Mouse (Mus musculus) left cerebral cortex, postnatal 36 days (tissue): Measurements from ENCODE around the gene Oas1a. TPM values are rescaled to one million over a fixed set of nuclear protein-coding genes. Genes with fewer than 3 reads are reported as not detected.
"Not testable (repeated sequence)": the region's sequence is repeated elsewhere in the genome, so short reads cannot be mapped to it uniquely, and the experiment has no call there.

ENCODE experiments used
- DNase-seq, 2 experiments: peaks; one replicate each; pipeline ENCODE4 v3.0.0; 2021 to 2022; ENCODE audit warnings: low spot score in 2 of 2, mixed read lengths in 1 of 2
- intact Hi-C: fragments of 180-260 bp; cut with DNase I; formaldehyde crosslinking; loops from one replicate; pipeline ENCODE4 v1.15.1; 2025
- total RNA-seq, 2 experiments: library from RNA; stranded (reverse); gene quantifications; 2 replicates each; pipeline ENCODE4 v1.2.3; 2021

Oas1a gene
- total RNA-seq, 2 experiments from 2014 or later = 0.17 TPM; not detected in 1

DNA sequence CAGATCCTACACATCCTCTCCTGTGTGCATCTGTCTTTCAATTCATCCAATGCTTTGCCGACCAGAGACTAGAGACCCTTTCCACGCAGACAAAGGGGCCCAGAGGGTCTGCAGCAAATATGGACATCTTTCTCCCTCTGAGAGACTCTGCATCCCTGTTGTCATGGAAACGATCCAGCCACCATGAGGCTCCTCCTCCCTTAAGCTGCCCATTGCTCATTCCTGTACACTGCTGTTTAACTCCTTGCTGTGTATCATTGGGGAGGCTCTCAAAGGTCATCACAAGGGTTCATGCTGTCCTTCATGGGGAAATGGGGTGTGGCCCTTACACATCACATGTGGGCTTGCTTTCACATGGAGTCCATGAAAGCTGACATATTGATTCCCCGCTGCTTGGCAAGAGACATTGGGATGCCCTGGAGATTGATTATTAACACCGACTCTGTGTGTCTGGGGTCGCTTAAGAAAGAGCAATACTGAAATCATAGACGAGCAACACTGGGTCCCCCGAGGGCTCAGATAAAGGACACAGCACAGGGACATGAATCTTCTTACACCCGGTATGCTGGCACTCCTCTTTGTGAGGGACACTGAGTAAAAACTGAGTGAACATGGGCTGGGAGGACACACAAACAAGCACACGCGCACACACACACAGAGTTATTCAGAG lies 12.0 kb downstream of the Oas1a start:
- no peak for DNase-seq
- intact Hi-C loops = no loop called here

DNA sequence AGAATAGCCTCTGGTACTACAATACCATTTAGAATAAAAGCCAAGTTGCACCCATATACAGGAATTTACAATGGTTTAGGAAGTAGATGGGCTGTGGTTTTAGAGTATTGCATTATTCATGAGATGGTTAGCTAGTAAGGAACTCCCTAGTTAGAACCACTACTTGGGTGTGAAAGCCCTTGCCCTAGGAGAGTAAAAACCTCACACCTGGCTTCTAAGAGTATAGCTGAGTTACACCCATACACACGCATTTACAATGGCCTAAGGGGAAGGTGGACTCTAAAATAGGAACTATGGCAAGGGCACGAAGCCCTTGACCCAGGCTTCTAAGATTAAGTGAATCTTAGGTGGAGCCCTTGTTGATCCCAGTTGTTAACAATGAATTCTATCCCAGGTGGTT lies 12.6 kb downstream of the Oas1a start:
- intact Hi-C loops, DNase-seq: not testable (repeated sequence)

GRCm38 (mm10) chr5:120893866-120894265 lies 13.5 kb downstream of the Oas1a start:
- DNase-seq, intact Hi-C loops: not testable (repeated sequence)

- intact Hi-C loops = loop anchor here (1.0 kb wide), 1 partner anchor 107 kb away; no protein-coding TSS in a partner anchor
- no peak for DNase-seq
Observed at GRCm38 (mm10) chr5:120892243-120892660, 15.1 kb downstream of the Oas1a start.

DNA sequence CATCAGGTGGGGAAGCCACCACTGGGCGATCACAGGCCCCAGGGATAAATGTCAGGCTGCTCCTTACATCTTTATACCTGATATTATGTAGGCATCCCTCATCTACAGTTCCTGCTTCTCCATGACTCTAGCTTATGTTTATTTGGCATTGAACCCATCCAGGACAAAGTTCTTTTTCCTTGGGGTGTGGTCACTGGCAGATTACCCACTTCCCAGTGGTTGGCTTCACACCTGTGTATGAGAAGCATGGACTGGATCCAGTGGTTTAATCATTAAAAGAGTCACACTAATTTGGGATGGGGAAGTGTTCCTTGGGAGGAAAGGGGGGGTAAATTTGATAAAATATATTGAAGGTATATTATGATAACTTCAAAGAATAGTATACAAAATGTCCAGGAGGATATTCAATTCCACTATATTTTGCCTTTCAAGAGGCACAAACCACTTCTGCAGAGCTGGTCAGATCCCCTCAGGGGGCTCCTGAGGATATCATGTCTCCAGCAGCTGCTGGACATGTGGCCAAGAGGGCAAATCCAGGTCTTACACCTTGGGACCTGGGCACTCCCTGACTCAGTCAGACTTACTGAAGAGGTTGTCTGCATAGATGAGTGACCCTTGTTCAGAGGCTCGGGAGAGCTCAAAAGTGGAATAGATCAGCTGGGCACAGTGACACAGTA lies 15.6 kb downstream of the Oas1a start:
- intact Hi-C loops = loop anchor here (1.0 kb wide), 1 partner anchor 106 kb away; no protein-coding TSS in a partner anchor
- not testable (repeated sequence) for DNase-seq

DNA sequence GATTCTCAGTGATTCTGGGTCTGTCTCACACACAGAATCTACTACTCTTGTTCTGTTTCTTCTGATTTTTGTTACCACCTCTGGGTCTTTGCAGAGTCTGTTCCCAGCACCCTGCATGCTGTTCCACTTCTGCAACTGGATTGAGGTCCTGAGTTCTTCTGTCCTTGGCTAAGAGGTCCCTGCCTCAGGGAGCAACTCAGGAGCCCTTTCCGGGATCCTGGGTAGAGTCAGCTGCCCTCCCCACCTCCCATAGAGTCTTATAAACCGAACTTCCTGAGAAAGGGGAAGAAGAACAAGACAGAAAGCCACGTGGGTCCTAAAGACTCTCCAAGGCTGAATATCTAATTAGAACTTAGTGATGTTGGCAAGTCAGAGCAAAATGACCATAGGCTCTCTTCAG lies 16.3 kb downstream of the Oas1a start:
- DNase-seq = no peak
- intact Hi-C loops = no loop called here

GRCm38 (mm10) chr5:120890026-120890425 lies 17.3 kb downstream of the Oas1a start:
- no peak for DNase-seq
- intact Hi-C loops = no loop called here

DNA sequence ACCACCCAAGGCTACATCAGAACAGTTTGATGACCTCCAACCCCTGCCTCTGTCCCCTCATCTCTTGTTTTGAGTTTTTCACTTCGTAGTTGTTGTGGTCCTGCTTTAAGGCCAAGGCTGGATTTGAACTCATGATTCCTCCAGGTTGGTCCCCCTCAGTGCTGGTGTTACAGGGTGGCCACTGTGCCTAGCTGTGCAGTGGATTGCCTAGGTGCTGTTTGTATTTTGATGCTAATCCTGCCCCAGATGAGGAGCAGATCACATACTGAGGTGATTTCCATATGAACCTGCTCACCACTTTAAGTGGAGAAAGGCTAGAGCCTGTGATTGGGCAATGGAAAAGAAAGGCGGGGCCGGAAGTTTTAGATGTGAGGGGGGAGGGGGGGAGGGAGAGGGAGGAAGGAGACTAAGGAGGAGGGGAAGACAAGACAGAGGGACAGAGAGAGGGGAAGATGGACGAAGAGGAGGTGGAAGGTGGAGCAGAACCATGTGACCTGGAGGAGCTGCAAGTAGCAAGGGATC lies 19.0 kb downstream of the Oas1a start:
- DNase-seq, intact Hi-C loops: not testable (repeated sequence)

DNA sequence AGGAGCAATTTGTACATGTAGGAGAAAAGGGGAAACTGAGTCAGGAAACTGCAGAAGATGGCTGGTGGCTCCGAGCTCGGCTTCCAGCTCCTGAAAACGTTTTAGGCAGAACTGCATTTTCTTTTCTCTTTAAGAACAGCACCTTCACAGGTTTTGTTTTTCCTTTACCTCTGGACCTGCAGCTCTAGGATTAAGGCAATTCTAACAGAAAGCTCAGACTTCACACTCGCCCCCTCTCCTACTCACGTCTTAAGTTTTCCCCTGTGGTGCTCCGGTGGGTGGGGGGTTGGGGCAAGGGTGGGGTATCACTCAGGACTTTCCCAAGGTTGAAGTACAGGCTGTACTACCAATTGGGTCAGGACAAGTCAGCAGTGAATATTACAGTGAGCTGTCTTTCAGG lies 19.5 kb downstream of the Oas1a start:
- no peak for DNase-seq
- intact Hi-C loops = no loop called here

DNA sequence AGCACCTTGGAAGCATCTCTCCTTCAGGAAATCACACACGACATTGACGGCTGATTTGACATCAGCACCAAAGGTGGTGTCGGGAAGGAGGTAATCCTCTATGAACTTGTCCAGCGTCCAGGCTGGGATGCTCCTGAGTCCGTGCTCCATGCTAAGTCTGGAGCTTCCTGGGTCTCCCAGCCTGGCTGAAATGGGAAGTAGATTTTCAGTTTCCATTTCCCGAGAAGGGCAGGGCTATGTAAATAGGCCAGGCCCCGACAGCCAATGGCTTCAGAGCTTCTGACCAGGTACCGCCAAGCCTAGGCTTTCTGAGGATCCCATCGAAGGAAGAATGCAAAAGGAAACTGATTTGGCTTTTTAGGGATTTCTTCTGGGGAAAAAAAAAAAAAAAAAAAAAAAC lies 19.9 kb downstream of the Oas1a start, which contains the start of gene Oas1g:
Gene Oas1g (minus strand): TSS at position 201 of the 400 bp plus-strand sequence.
- intact Hi-C loops, DNase-seq: not testable (repeated sequence)

GRCm38 (mm10) chr5:120881681-120882080 lies 25.6 kb downstream of the Oas1a start:
- DNase-seq, intact Hi-C loops: not testable (repeated sequence)

DNA sequence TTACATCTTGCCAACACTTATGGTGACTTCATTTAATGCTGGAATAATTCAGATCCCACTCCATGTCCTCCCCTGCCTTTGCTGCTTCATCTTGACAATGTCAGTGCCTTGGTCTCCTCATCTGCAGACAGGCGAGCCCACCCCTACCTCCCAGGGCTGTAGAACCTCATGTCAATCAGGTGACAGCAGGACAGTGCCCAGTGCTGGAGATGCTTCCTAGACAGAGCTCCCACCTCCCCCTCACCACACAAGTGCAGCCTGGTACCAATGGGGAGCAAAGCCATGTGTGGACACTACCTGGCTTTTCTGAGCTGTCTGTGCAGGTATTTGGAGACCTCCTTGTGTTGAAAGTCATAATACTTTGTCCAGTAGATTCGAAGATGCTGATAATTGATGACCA lies 28.5 kb downstream of the Oas1a start:
- intact Hi-C loops = not testable (repeated sequence)

DNA sequence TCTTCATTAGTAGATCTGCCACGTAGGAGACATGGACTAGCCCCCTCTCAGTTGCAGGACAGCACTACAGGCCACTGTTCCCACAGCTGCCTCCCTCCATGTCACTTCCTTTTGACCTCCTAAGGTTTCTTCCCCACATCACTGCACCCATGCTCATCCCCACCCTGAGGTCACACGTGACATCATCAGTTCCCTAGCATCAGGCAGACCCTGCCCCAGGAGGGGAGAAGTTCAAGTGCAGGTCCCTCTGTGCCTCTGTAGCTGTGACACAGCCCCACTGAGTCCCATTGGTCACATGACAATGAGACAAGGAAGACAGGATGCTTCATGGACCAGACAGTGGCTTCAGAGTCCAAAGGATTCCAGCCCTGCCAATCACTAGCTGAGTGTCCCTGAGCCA lies 29.9 kb downstream of the Oas1a start:
- DNase-seq, intact Hi-C loops: not testable (repeated sequence)

More for the DNA sequence above, 28.5 kb downstream of the Oas1a start:
- DNase-seq = not testable (repeated sequence)

DNA sequence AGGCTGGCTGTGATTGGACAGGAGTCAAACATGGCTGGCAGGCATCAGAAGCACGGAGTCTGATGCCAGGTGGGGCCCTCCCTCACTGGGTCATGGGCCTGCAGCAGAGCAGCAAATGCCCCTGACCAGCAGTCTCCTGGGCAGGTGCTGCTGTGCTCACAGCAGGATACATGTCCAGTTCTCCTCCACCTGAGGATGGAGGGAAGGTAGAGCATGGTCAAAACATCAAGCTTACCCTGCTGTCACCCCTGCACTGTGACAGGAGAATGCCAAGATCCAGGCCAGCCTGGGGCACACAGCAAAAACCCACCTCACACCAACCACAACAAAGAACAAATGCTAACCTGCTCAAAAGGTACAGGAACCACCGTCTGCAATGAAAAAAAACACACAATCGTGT lies 30.5 kb downstream of the Oas1a start:
- intact Hi-C loops, DNase-seq: not testable (repeated sequence)

GRCm38 (mm10) chr5:120871469-120871868 lies 35.9 kb downstream of the Oas1a start:
- no peak for DNase-seq
- intact Hi-C loops = no loop called here

GRCm38 (mm10) chr5:120870782-120871181 lies 36.5 kb downstream of the Oas1a start:
- DNase-seq = no peak
- intact Hi-C loops = no loop called here

DNA sequence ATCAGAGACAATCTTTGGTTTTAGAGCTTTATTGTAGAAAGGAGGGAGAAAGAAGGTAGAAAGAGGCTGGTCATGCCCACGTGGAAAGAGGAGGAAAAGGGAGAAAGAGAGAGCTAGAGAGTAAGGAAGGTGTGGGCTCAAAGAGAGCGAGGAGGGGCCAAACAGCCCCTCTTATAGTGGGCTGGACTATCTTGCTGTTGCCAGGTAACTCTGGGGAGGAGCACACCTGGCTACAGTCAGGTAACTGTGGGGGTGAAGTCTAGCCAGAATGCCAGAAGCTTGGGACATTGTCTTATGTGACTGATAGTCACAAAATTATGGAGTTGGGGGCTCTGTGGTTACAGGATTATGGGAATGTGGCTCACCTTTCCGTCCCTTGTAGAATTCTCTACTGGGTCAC lies 37.2 kb downstream of the Oas1a start:
- intact Hi-C loops = no loop called here
- no peak for DNase-seq

GRCm38 (mm10) chr5:120869436-120870015 lies 37.8 kb downstream of the Oas1a start:
- intact Hi-C loops = no loop called here
- DNase-seq = no peak

DNA sequence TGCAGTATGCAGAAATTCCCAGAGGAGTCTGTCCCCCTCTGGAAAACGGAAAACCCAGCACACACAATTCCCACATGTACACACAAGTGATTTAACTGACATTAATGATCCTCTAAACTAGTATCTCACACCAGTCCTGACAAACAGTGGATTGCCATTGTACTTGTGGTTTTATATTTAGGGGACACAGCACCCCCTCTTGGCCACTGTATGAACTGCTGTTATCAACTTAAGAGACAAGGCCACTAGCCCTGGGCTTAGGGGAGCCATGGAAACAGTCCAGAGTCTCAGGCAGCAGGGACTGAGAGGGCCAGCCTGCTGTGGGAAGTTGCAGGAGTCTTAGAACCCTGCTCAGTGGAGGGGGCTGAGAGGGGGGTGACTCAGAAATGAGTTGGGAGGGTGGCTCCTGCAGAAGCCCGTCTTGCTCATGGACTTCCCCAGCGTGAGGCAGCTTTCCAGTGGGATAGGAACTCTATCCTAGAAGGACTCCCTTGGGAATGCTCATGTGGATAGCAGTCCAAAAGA lies 41.9 kb downstream of the Oas1a start:
- intact Hi-C loops = no loop called here
- DNase-seq = no peak

DNA sequence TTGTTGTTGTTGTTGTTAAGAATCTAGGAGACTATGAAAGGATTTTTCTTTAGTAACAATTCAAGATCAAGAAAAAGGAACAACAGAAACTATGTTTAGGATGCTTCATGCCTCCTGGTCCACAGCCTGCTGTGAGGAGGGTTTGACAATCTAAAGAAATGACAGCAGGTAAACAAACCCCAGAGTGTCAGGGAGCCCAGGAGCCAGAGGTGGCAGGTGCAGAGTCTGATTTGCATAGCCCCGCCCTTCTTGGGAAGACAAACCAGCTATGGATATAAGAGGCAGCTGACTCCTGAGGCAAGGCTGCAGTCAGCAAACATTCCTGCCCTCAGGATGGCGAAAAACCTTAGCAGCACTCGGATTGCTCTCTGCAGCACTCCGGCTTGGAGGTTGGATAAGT lies 46.2 kb downstream of the Oas1a start, which contains the start of gene Oas1h:
Gene Oas1h (plus strand): TSS at position 301 of the 400 bp plus-strand sequence.
- intact Hi-C loops = no loop called here
- no peak for DNase-seq
